Mouse (Mus musculus): ENCODE results near the gene Ctsq. TPM values are rescaled to one million over a fixed set of nuclear protein-coding genes. Genes with fewer than 3 reads are reported as not detected.
"Not testable (repeated sequence)": the region's sequence is repeated elsewhere in the genome, so short reads cannot be mapped to it uniquely, and the experiment has no call there.

The Ctsq gene
- not detected for total RNA-seq (2021)
- long read RNA-seq, experiment 1, result 0 reads
- long read RNA-seq, experiment 2, result 0 reads

- H3K4me3 ChIP-seq, result no peak within 1 kb of the TSS
- DNase-seq, result no peak
- intact Hi-C loops (cut with DNase I), result no loop called here
- no peak for TF ChIP-seq CTCF (IDR thresholded peaks at IDR 0.05)
- no peak within 1 kb of the TSS for H3K27ac ChIP-seq
Measured at GRCm38 (mm10) chr13:61040531-61040930, at the start of gene Ctsq. TSS of gene Ctsq (minus strand) at chr13:61040631.

GRCm38 (mm10) chr13:61022785-61023184 lies 17.6 kb downstream of the Ctsq start:
- no peak for DNase-seq
- intact Hi-C loops (cut with DNase I), result no loop called here
- Histone ChIP-seq H3K4me3 (no peak overlapping the region), H3K27ac (no peak overlapping the region)
- TF ChIP-seq CTCF (IDR thresholded peaks at IDR 0.05), result no peak

- intact Hi-C loops (cut with DNase I), result no loop called here
- DNase-seq, result no peak
- no peak overlapping the region for H3K4me3 ChIP-seq
- TF ChIP-seq CTCF (IDR thresholded peaks at IDR 0.05), result no peak
- no peak overlapping the region for H3K27ac ChIP-seq
Measured at GRCm38 (mm10) chr13:61021844-61022243, 18.6 kb downstream of the Ctsq start.

- no peak for DNase-seq
- no peak for TF ChIP-seq CTCF (IDR thresholded peaks at IDR 0.05)
- Histone ChIP-seq H3K4me3 (no peak overlapping the region), H3K27ac (no peak overlapping the region)
- intact Hi-C loops (cut with DNase I), result no loop called here
Measured at GRCm38 (mm10) chr13:61010171-61010570, 30.3 kb downstream of the Ctsq start.

- no peak for TF ChIP-seq CTCF (IDR thresholded peaks at IDR 0.05)
- intact Hi-C loops (cut with DNase I), result no loop called here
- H3K4me3 ChIP-seq, result no peak within 1 kb of the TSS
- no peak within 1 kb of the TSS for H3K27ac ChIP-seq
- no peak for DNase-seq
Measured at GRCm38 (mm10) chr13:61005859-61006258, 34.6 kb downstream of the Ctsq start, which contains the start of gene Ctsj. TSS of gene Ctsj (minus strand) at chr13:61005959.

DNA sequence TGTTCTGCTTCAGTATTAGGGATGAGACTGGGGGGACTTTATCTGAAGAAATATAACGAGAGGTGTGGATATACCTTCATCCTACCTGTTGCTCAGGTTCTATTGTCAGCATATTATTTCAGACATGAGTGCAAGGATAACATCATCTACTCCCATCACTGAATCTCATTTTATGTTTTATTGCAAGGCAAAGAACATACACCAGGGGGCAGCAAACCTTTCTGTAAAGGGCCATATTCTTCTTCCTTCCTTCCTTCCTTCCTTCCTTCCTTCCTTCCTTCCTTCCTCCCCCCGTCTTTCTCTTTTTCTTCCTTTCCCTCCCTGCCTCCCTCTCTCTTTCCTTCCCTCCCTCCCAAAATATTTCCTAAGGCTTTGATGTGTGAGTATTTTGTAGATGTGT lies 42.8 kb downstream of the Ctsq start:
- Histone ChIP-seq H3K4me3 (no peak overlapping the region), H3K27ac (no peak overlapping the region)
- DNase-seq, result no peak
- intact Hi-C loops (cut with DNase I), result no loop called here
- TF ChIP-seq CTCF (IDR thresholded peaks at IDR 0.05), result no peak

DNA sequence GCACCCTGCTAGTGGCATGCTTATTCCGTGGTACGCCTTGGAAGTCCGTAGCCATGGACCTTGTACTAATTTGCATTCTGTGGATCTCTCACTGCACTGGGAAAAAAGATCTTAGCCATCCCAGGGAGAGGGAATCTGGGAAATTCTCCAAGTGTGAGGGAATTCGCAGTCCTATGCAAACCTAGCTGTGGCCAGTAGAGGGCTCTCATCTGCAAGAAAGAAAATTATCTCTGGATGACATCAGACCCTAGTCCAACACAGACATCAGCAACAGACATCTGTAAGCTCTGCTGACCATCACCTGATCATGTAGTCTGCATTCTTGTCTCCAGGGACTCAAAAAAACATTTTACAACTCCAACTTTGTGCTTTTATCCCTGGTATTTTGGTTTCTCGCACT lies 53.5 kb downstream of the Ctsq start:
- H3K27ac ChIP-seq; intact Hi-C loops (cut with DNase I); DNase-seq; H3K4me3 ChIP-seq: not testable (repeated sequence)

Other genes starting within 250 kb of the Ctsq start
- not detected for gene Ctsll3, start 237.8 kb downstream of the Ctsq start, total RNA-seq (2021)
- under 1 TPM in 1 of 2 experiments, not detected in 1; 0.66 TPM for gene 4930486L24Rik, start 176.2 kb downstream of the Ctsq start, total RNA-seq (2021)
- gene Gm49392, start 143.7 kb downstream of the Ctsq start, total RNA-seq (2021), result under 1 TPM in 1 of 2 experiments, not detected in 1; 0.42 TPM
- gene Ctla2b, start 143.2 kb downstream of the Ctsq start, total RNA-seq (2021), result 1 to 10 TPM; 1.5 to 1.9 TPM
- gene Tpbpb, start 135.8 kb downstream of the Ctsq start, total RNA-seq (2021), result not detected
- under 1 TPM in 1 of 2 experiments, not detected in 1; 0.67 TPM for gene Gm49393, start 105.0 kb downstream of the Ctsq start, total RNA-seq (2021)
- 1 to 10 TPM in 1 of 2 experiments, not detected in 1; 4.7 TPM for gene Gm49391, start 104.1 kb downstream of the Ctsq start, total RNA-seq (2021)
- gene Ctla2a, start 104.0 kb downstream of the Ctsq start, total RNA-seq (2021), result 10 to 100 TPM; 29.3 to 29.6 TPM
- gene Tpbpa, start 98.6 kb downstream of the Ctsq start, total RNA-seq (2021), result not detected
- gene Ctsj, start 34.7 kb downstream of the Ctsq start, total RNA-seq (2021), result not detected
- not detected for gene Ctsr, start 123.6 kb upstream of the Ctsq start, total RNA-seq (2021)
- not detected for gene Cts6, start 162.8 kb upstream of the Ctsq start, total RNA-seq (2021)
- not detected for gene Cts8, start 214.7 kb upstream of the Ctsq start, total RNA-seq (2021)
- gene Gm49398, start 248.2 kb upstream of the Ctsq start, total RNA-seq (2021), result not detected